Mouse (Mus musculus): ENCODE measurements around the gene Wap.

DNA sequence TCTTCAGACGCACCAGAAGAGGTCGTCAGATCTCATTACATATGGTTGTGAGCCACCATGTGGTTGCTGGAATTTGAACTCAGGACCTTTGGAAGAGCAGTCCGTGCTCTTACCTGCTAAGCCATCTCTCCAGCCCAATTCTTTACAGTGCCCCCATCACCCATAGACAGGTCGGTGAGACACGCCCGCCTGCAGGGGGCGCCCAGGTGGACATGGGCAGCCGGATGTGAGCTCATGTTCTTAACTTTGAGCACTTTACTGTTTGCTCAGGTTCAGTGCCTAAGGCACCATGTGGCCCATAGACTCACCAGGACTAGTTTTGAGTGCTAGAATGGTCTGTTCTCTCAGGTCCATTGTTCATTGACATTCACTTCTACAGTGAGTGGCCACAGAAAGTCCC, 2.3 kb downstream of the Wap start:
- TF ChIP-seq CTCF (IDR thresholded peaks at IDR 0.05; ENCODE audit: low read depth) (no peak), EP300 (IDR thresholded peaks at IDR 0.05; ENCODE audit: low read depth) (no peak)

Data from heart, postnatal 0 days (tissue).